Mouse (Mus musculus) embryo, embryonic 10 days (tissue): Measurements from ENCODE around the gene Selenon.

Experiments
- DNase-seq: peaks from one replicate; pipeline ENCODE4 v3.0.0-alpha.2; 2015; ENCODE audit warnings: low spot score

Gene Selenon

GRCm38 (mm10) chr4:134578407-134578806 is 26.4 kb upstream of the Selenon start:
- no peak for DNase-seq

GRCm38 (mm10) chr4:134577281-134577680 is 25.3 kb upstream of the Selenon start:
- DNase-seq: no peak

- no peak for DNase-seq
These were observed 23.5 kb upstream of the Selenon start for GRCm38 (mm10) chr4:134575486-134575885.

- no peak for DNase-seq
These were observed 20.7 kb upstream of the Selenon start for GRCm38 (mm10) chr4:134572449-134573300.

- no peak for DNase-seq
These were observed 18.9 kb upstream of the Selenon start for GRCm38 (mm10) chr4:134570704-134571451.

GRCm38 (mm10) chr4:134569831-134570230 is 17.9 kb upstream of the Selenon start:
- DNase-seq: no peak

GRCm38 (mm10) chr4:134569205-134569604 is 17.2 kb upstream of the Selenon start:
- DNase-seq: peak; percentile 44

- DNase-seq: no peak
These were observed 15.6 kb upstream of the Selenon start for GRCm38 (mm10) chr4:134567377-134568226.

- no peak for DNase-seq
These were observed 12.1 kb upstream of the Selenon start for GRCm38 (mm10) chr4:134564093-134564492.

GRCm38 (mm10) chr4:134563624-134564023 is 11.7 kb upstream of the Selenon start:
- no peak for DNase-seq

- no peak for DNase-seq
These were observed 10.0 kb upstream of the Selenon start for GRCm38 (mm10) chr4:134562014-134562413.

GRCm38 (mm10) chr4:134560699-134561098 is 8.7 kb upstream of the Selenon start:
- DNase-seq: no peak

GRCm38 (mm10) chr4:134559154-134559553 is 7.2 kb upstream of the Selenon start:
- no peak for DNase-seq

GRCm38 (mm10) chr4:134558570-134559113 is 6.7 kb upstream of the Selenon start:
- no peak for DNase-seq

- DNase-seq: no peak
These were observed 5.8 kb upstream of the Selenon start for GRCm38 (mm10) chr4:134557626-134558249.

- peak; percentile 51 for DNase-seq
These were observed 4.1 kb upstream of the Selenon start for GRCm38 (mm10) chr4:134555956-134556580.

- DNase-seq: no peak
These were observed 1.7 kb upstream of the Selenon start for GRCm38 (mm10) chr4:134553631-134554030.

GRCm38 (mm10) chr4:134549899-134550298 is 2.1 kb downstream of the Selenon start:
- DNase-seq: no peak

- no peak for DNase-seq
These were observed 3.6 kb downstream of the Selenon start for GRCm38 (mm10) chr4:134548169-134548938.
